Mouse (Mus musculus) heart, adult 2 months (tissue): Measurements from ENCODE around the gene Hdac4.

Experiments used
- EP300 ChIP-seq: fragments of 200-500 bp; IDR thresholded peaks from 2 replicates; pipeline ENCODE4 v1.6.1; 2011; ENCODE audit warnings: low read depth, low read length, control low read depth; ENCODE audit not compliant: insufficient read depth
- POLR2A ChIP-seq: fragments of 200-500 bp; IDR thresholded peaks from 2 replicates; pipeline ENCODE4 v1.6.1; 2011; ENCODE audit warnings: mild to moderate bottlenecking, low read depth, low read length, control low read depth; ENCODE audit not compliant: insufficient read depth

- TF ChIP-seq POLR2A (no peak), EP300 (no peak)
Measured at GRCm38 (mm10) chr1:91961231-91961630, 234.3 kb downstream of the Hdac4 start.
